23 mouse cellular contexts compared by ENCODE assay signal in genomic region chr16:77409168-77409567, GRCm38 (mm10).
DNase-seq lines count a peak whose midpoint lies in the region; ATAC-seq and TF ChIP-seq lines count a peak whose summit lies in the region.
"Had no signal": no experiment of that assay in that cellular context is flagged by ENCODE, and none has a peak within 500 bp of the region (broad histone marks: within the 10 kb centered on the region; RNA-seq: fewer than 3 reads in every experiment).

No protein-coding gene starts in this region.

- no peaks in the 10 kb centered on the region for H3K9me3 ChIP-seq in midbrain, embryonic 10.5 days (replicated peaks)
- no peaks in the 10 kb centered on the region for H3K9me3 ChIP-seq in midbrain, postnatal 0 days (ENCODE audit: low read length)
- H3K9me3 ChIP-seq in neural tube, embryonic 15.5 days (replicated peaks) = no peaks in the 10 kb centered on the region
- H3K9me3 ChIP-seq: embryonic facial prominence, embryonic 13.5 days; forebrain, embryonic 13.5 days; heart, embryonic 15.5 days had no signal

- no peak overlapping the region for H3K4me2 ChIP-seq in midbrain, postnatal 0 days (ENCODE audit: low read depth, low read length, poor library complexity, severe bottlenecking)
- no peak overlapping the region for H3K4me2 ChIP-seq in neural tube, embryonic 15.5 days
- H3K4me2 ChIP-seq: embryonic facial prominence, embryonic 13.5 days; forebrain, embryonic 13.5 days; heart, embryonic 11.5 days; heart, embryonic 15.5 days had no signal

- no peaks in the 10 kb centered on the region for H3K27me3 ChIP-seq in midbrain, embryonic 10.5 days (ENCODE audit: low read depth, poor library complexity, severe bottlenecking)
- H3K27me3 ChIP-seq in midbrain, postnatal 0 days (ENCODE audit: insufficient read depth, low read length) = no peaks in the 10 kb centered on the region
- H3K27me3 ChIP-seq in neural tube, embryonic 15.5 days (replicated peaks) = no peaks in the 10 kb centered on the region
- H3K27me3 ChIP-seq: embryonic facial prominence, embryonic 13.5 days; forebrain, embryonic 13.5 days; heart, embryonic 15.5 days had no signal

- peak overlapping the region; percentile 63 for H3K27ac ChIP-seq in midbrain, embryonic 10.5 days (replicated peaks)
- H3K27ac ChIP-seq in midbrain, postnatal 0 days (ENCODE audit: low read depth, low read length) = no peak overlapping the region
- peak overlapping the region; percentile 29; the same call in 1 of the 2 replicates for H3K27ac ChIP-seq in neural tube, embryonic 15.5 days (replicated peaks)
- H3K27ac ChIP-seq: embryonic facial prominence, embryonic 13.5 days; heart, adult 2 months; heart, embryonic 15.5 days; hindbrain, postnatal 0 days had no signal

- H3K36me3 ChIP-seq in midbrain, embryonic 10.5 days = peaks cover 24% of the 10 kb centered on the region
- H3K36me3 ChIP-seq in midbrain, postnatal 0 days (ENCODE audit: insufficient read depth, low read length) = no peaks in the 10 kb centered on the region
- H3K36me3 ChIP-seq in neural tube, embryonic 15.5 days = no peaks in the 10 kb centered on the region
- H3K36me3 ChIP-seq: embryonic facial prominence, embryonic 13.5 days; G1E; heart, embryonic 15.5 days had no signal

- peaks cover 61% of the 10 kb centered on the region for H3K4me1 ChIP-seq in midbrain, embryonic 10.5 days
- H3K4me1 ChIP-seq in midbrain, postnatal 0 days (ENCODE audit: insufficient read depth, low read length) = peaks cover 2% of the 10 kb centered on the region; the same call in 1 of the 2 replicates
- peaks cover 16% of the 10 kb centered on the region for H3K4me1 ChIP-seq in neural tube, embryonic 15.5 days

- no peak for DNase-seq in frontal cortex, adult 2 months (ENCODE audit: extremely low spot score in 1 of 2, low spot score in 1 of 2)
- DNase-seq in midbrain, embryonic 10.5 days (ENCODE audit: low spot score) = no peak
- DNase-seq in midbrain, postnatal 0 days (ENCODE audit: low spot score) = no peak
- no peak for DNase-seq in neural tube, embryonic 10.5 days (ENCODE audit: extremely low spot score, low spot score)
- no peak for DNase-seq in spleen, postnatal 4 days (ENCODE audit: low spot score in 2 of 2)
- DNase-seq: adrenal gland, postnatal 10 days; B cell, adult 2 months; cerebellum, adult 18-20 months; cerebellum, adult 9-11 months; cerebellum, postnatal 36 days; forebrain, postnatal 0 days; gastrocnemius, postnatal 10 days; heart, adult 2 months; heart, postnatal 14 days had no signal

- 79% methylated on average over 7 of the region's 7 CpGs for WGBS in midbrain, embryonic 10.5 days
- 45% methylated on average over 7 of the region's 7 CpGs for WGBS in midbrain, postnatal 0 days
- 68% methylated on average over 7 of the region's 7 CpGs for WGBS in neural tube, embryonic 15.5 days

- H3K9ac ChIP-seq in midbrain, postnatal 0 days (replicated peaks; ENCODE audit: low read length, poor library complexity, severe bottlenecking) = no peak overlapping the region
- no peak overlapping the region for H3K9ac ChIP-seq in neural tube, embryonic 15.5 days (replicated peaks)
- H3K9ac ChIP-seq: embryonic facial prominence, embryonic 13.5 days; forebrain, embryonic 13.5 days; forebrain, postnatal 0 days; heart, embryonic 15.5 days had no signal

- no peak overlapping the region for H3K4me3 ChIP-seq in midbrain, embryonic 10.5 days
- H3K4me3 ChIP-seq in midbrain, postnatal 0 days (ENCODE audit: low read depth, low read length) = no peak overlapping the region
- no peak overlapping the region for H3K4me3 ChIP-seq in neural tube, embryonic 15.5 days (replicated peaks)
- H3K4me3 ChIP-seq: embryonic facial prominence, embryonic 13.5 days; forebrain, embryonic 13.5 days; heart, adult 2 months; heart, embryonic 15.5 days had no signal

- no peak for TF ChIP-seq CTCF in midbrain, postnatal 0 days (IDR thresholded peaks at IDR 0.05)

- peak; percentile 90 for ATAC-seq in frontal cortex, adult (ENCODE audit: low TSS enrichment)
- no peak for ATAC-seq in midbrain, postnatal 0 days (ENCODE audit: low FRiP score)
- no peak for ATAC-seq in neural tube, embryonic 15.5 days (ENCODE audit: low FRiP score)
- ATAC-seq: CD4-positive, CD25-positive, alpha-beta regulatory T cell, adult 4 months; forebrain, embryonic 13.5 days; forebrain, postnatal 0 days; hindbrain, postnatal 0 days had no signal
